Mouse (Mus musculus): ENCODE data around the gene Sp100.

Gene Sp100

GRCm38 (mm10) chr1:85697721-85698493 is 48.1 kb downstream of the Sp100 start:
- DNase-seq (ENCODE audit: low spot score in 2 of 2) = no peak

GRCm38 (mm10) chr1:85702531-85702930 is 52.7 kb downstream of the Sp100 start:
- no peak for DNase-seq (ENCODE audit: low spot score in 2 of 2)

- DNase-seq (ENCODE audit: low spot score in 2 of 2) = peak; percentile 72 to 82
Observed at GRCm38 (mm10) chr1:85703245-85704186, 53.7 kb downstream of the Sp100 start.

- no peak for DNase-seq (ENCODE audit: low spot score in 2 of 2)
Observed at GRCm38 (mm10) chr1:85705552-85705951, 55.8 kb downstream of the Sp100 start.

- no peak for DNase-seq (ENCODE audit: low spot score in 2 of 2)
Observed at GRCm38 (mm10) chr1:85706754-85707153, 57.0 kb downstream of the Sp100 start.

GRCm38 (mm10) chr1:85714501-85714900 is 64.7 kb downstream of the Sp100 start:
- DNase-seq (ENCODE audit: low spot score in 2 of 2) = no peak

- no peak for DNase-seq (ENCODE audit: low spot score in 2 of 2)
Observed at GRCm38 (mm10) chr1:85716447-85717027, 66.7 kb downstream of the Sp100 start.

GRCm38 (mm10) chr1:85719049-85719448 is 69.3 kb downstream of the Sp100 start:
- no peak for DNase-seq (ENCODE audit: low spot score in 2 of 2)

GRCm38 (mm10) chr1:85720220-85720893 is 70.6 kb downstream of the Sp100 start:
- no peak for DNase-seq (ENCODE audit: low spot score in 2 of 2)

- DNase-seq (ENCODE audit: low spot score in 2 of 2) = no peak
Observed at GRCm38 (mm10) chr1:85730471-85730870, 80.7 kb downstream of the Sp100 start.

GRCm38 (mm10) chr1:85732581-85732980 is 82.8 kb downstream of the Sp100 start:
- DNase-seq (ENCODE audit: low spot score in 2 of 2) = no peak

- no peak for DNase-seq (ENCODE audit: low spot score in 2 of 2)
Observed at GRCm38 (mm10) chr1:85734511-85734910, 84.7 kb downstream of the Sp100 start.

GRCm38 (mm10) chr1:85735463-85736123 is 85.8 kb downstream of the Sp100 start:
- DNase-seq (ENCODE audit: low spot score in 2 of 2) = no peak

- peak in 1 of 2 experiments; percentile 69 for DNase-seq (ENCODE audit: low spot score in 2 of 2)
Observed at GRCm38 (mm10) chr1:85736355-85737184, 86.8 kb downstream of the Sp100 start.

GRCm38 (mm10) chr1:85739000-85739399 is 89.2 kb downstream of the Sp100 start:
- no peak for DNase-seq (ENCODE audit: low spot score in 2 of 2)

- no peak for DNase-seq (ENCODE audit: low spot score in 2 of 2)
Observed at GRCm38 (mm10) chr1:85739819-85740218, 90.0 kb downstream of the Sp100 start.

GRCm38 (mm10) chr1:85740923-85741322 is 91.1 kb downstream of the Sp100 start:
- no peak for DNase-seq (ENCODE audit: low spot score in 2 of 2)

GRCm38 (mm10) chr1:85742333-85742732 is 92.5 kb downstream of the Sp100 start:
- no peak for DNase-seq (ENCODE audit: low spot score in 2 of 2)

- DNase-seq (ENCODE audit: low spot score in 2 of 2) = no peak
Observed at GRCm38 (mm10) chr1:85742916-85743505, 93.2 kb downstream of the Sp100 start.

- DNase-seq (ENCODE audit: low spot score in 2 of 2) = no peak
Observed at GRCm38 (mm10) chr1:85744539-85744938, 94.8 kb downstream of the Sp100 start.

Measured in frontal cortex, postnatal 10 days (tissue).